Mouse (Mus musculus) stomach, embryonic 14.5 days (tissue): ENCODE data around the gene Zfp965. TPM values are rescaled to one million over a fixed set of nuclear protein-coding genes. Genes with fewer than 3 reads are reported as not detected.
"Not testable (repeated sequence)": the region's sequence is repeated elsewhere in the genome, so short reads cannot be mapped to it uniquely, and the experiment has no call there.

Experiments used
- ATAC-seq: fragments of 200-750 bp; cut with Nextera tagmentation; 2 replicates; pipeline ENCODE4 v1.8.0; 2017; ENCODE audit warnings: low read depth, moderate TSS enrichment; ENCODE audit not compliant: insufficient number of reproducible peaks, insufficient read depth, low FRiP score
- H3K27ac ChIP-seq: fragments of 300-500 bp; sonication (generic); 2 replicates; pipeline ENCODE4 v1.5.1; 2014; ENCODE audit warnings: mild to moderate bottlenecking, low read length, moderate library complexity, mixed read lengths
- H3K27me3 ChIP-seq: fragments of 300-500 bp; sonication (generic); 2 replicates; pipeline ENCODE4 v1.6.1; 2014; ENCODE audit warnings: low read length, control low read depth, mixed read lengths; ENCODE audit not compliant: control insufficient read depth, insufficient read depth
- H3K36me3 ChIP-seq: fragments of 300-500 bp; sonication (generic); 2 replicates; pipeline ENCODE4 v1.6.1; 2014; ENCODE audit warnings: mild to moderate bottlenecking, control low read depth, low read length, moderate library complexity, mixed read lengths; ENCODE audit not compliant: control insufficient read depth, insufficient read depth
- H3K4me1 ChIP-seq: fragments of 300-500 bp; sonication (generic); 2 replicates; pipeline ENCODE4 v1.6.1; 2014; ENCODE audit warnings: low read length, control low read depth, mixed read lengths; ENCODE audit not compliant: control insufficient read depth, insufficient read depth
- H3K4me2 ChIP-seq: fragments of 300-500 bp; sonication (generic); replicated peaks from 2 replicates; pipeline ENCODE4 v1.6.1; 2014; ENCODE audit warnings: low read depth, low read length, control low read depth
- H3K4me3 ChIP-seq: fragments of 300-500 bp; sonication (generic); 2 replicates; pipeline ENCODE4 v1.5.1; 2014; ENCODE audit warnings: low read depth, low read length, control low read depth
- H3K9ac ChIP-seq: fragments of 300-500 bp; sonication (generic); replicated peaks from 2 replicates; pipeline ENCODE4 v1.6.1; 2014; ENCODE audit warnings: low read depth, mild to moderate bottlenecking, control low read depth, low read length, moderate library complexity, mixed read lengths
- H3K9me3 ChIP-seq: fragments of 300-500 bp; sonication (generic); 2 replicates; pipeline ENCODE4 v1.6.1; 2016; ENCODE audit warnings: low read depth, low read length, control low read depth; ENCODE audit not compliant: control insufficient read depth
- WGBS: fragments of 180-500 bp; shearing (Covaris S2); extraction: QIAGEN DNeasy Blood & Tissue Kit; methylation state at CpG from one replicate; pipeline ENCODE4 v1.1.7; 2014; 5-methylcytosine and 5-hydroxymethylcytosine counted together
- polyA plus RNA-seq: library from polyadenylated mRNA; unstranded; fragments of >200 nt; fragmentation: Nextera tagmentation; extraction: Ambion mirVana; gene quantifications from 2 replicates; pipeline ENCODE4 v1.2.1, GENCODE M21; 2014

Zfp965 gene
- polyA plus RNA-seq: 7.3 and 9.1 TPM in 2 replicates

- not testable (repeated sequence) for ATAC-seq, H3K4me3 ChIP-seq, H3K4me1 ChIP-seq, H3K27me3 ChIP-seq, H3K36me3 ChIP-seq, H3K27ac ChIP-seq, H3K4me2 ChIP-seq, H3K9ac ChIP-seq, H3K9me3 ChIP-seq
- WGBS: no CpG with 5 or more reads among the region's 6 CpGs
Observed at GRCm38 (mm10) chr2:175469685-175470084, at the start of gene Zfp965. Gene Zfp965, plus strand, starts transcription at chr2:175469985.

GRCm38 (mm10) chr2:175435707-175436106 is 34.1 kb upstream of the Zfp965 start, which contains the start of gene Gm4724:
Gene Gm4724, minus strand, starts transcription at chr2:175435807.
- not testable (repeated sequence) for H3K4me2 ChIP-seq, ATAC-seq, H3K4me1 ChIP-seq, H3K36me3 ChIP-seq, H3K27ac ChIP-seq, H3K4me3 ChIP-seq, H3K27me3 ChIP-seq, H3K9ac ChIP-seq, H3K9me3 ChIP-seq
- no CpG with 5 or more reads among the region's 4 CpGs for WGBS

Other genes with a start within 250 kb of the Zfp965 start
- gene Gm14440, start 194.9 kb upstream of the Zfp965 start, polyA plus RNA-seq: 7.5 TPM in 1 of 2 replicates, not detected in the other
- 26.3 and 30.6 TPM in 2 replicates for gene Gm4631, start 131.8 kb upstream of the Zfp965 start, polyA plus RNA-seq
- 6.6 and 12.3 TPM in 2 replicates for gene Zfp968, start 97.5 kb upstream of the Zfp965 start, polyA plus RNA-seq
- 15.3 and 18.1 TPM in 2 replicates for gene Gm4724, start 34.2 kb upstream of the Zfp965 start, polyA plus RNA-seq
- gene Gm11007, start 174.0 kb downstream of the Zfp965 start, polyA plus RNA-seq: not detected in 2 replicates
- 20.5 and 28.4 TPM in 2 replicates for gene Zfp969, start 233.7 kb downstream of the Zfp965 start, polyA plus RNA-seq